Mouse (Mus musculus): Measurements from ENCODE around the gene Ankrd66.

The Ankrd66 gene

DNA sequence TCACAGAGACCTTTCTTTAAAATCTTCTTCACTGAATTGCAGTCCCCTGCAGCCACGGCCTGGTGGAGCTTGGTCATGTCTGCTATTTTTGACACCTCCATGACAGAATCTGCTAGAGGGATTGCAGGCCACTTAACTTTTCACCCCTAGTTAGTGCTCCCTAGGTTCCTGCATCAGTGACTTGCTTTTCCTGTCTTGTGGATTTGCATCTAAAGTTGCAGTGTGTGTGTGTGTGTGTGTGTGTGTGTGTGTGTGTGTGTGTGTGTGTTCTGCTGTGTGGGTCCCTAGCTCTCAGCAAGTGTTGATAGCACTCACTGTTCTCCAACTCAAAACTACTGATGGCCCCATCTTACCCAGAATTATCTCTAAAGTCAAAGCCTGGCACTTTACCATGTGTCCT lies at the start of gene Ankrd66:
TSS of gene Ankrd66 (minus strand) at position 101 of the 400 bp plus-strand sequence.
- DNase-seq (ENCODE audit: low spot score): no peak

DNA sequence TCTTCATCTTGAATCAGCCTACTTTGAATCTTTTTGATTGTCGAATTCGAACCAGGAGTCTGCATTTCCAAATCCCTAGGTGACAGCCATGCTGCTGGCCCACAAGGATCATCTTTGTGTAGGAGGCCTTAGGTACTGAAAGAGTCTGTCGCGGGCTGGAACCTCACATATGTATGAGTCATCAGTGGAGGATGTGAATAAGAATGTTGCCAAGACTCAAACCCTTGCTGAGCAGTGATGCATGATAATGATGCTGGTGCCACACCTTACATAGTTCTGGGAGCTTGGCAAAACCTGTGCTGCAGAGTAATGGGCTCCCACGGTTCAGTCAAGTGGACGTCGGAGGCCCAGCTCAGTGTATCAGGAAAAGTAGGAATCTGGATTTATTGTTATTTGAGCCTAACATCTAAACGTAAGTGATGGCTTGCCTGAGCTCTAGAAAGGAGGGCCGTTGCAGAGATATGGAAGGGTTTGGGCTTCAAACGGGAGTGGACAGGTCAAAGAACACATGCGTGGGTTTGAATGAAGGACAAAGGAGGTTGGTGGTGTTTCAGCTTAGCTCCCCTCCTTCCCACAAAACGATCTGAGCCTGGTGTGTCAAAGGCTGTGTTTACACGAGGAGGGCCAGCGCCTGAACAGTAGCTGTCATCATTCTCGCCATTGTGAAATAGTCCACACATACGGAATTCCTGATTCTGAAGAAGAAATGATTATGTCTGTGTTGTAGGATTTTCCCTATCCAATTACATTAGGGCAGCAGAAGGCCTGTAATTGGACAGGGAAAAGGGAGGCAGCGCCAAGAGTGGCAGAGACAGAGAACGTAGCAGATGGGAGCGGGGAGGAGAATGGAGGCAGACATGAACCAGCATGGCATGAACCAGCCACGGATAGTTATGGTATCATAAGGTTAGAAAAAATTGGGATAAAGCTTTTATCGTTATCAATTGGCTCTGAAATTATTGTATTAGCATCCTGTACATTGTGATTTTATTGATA lies 49.2 kb upstream of the Ankrd66 start:
- no peak for DNase-seq (ENCODE audit: low spot score)

DNA sequence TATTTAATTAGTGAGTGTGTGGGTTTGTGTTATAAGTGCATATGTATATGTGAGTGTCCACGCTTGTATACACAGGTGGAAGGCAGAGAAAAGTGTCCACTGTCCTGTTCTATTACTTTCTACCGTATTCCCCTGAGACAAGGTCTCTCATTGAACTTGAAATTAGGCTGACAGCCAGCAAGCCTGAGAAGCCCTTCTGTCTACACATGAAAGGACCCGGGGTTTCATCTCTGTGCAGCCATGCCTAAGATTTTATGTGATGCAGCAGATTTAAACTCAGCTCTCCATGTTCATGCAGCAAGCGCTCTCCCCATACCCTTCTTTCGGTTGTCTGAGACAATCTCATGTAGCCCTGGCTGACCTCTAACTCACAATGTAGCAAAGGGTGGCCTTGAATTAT lies 47.1 kb upstream of the Ankrd66 start:
- DNase-seq (ENCODE audit: low spot score): no peak

DNA sequence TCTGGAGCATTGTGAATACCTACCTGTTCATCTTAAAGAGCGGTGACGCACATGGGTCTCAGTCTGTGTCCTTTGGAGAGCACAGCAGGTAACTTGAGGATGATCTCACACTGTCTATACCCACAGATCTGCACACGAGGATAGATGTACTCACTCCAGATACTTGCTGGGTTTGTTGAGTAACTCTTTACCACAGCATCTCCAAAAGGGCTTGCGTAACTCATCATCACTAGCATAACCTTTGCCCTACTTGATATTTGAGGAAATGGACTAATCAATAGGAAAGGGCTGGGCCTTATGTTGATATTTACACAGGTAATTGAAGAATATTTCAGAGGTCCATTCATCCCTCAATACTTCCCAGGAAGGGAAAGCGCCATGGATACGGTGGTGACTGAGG lies 46.3 kb upstream of the Ankrd66 start:
- no peak for DNase-seq (ENCODE audit: low spot score)

DNA sequence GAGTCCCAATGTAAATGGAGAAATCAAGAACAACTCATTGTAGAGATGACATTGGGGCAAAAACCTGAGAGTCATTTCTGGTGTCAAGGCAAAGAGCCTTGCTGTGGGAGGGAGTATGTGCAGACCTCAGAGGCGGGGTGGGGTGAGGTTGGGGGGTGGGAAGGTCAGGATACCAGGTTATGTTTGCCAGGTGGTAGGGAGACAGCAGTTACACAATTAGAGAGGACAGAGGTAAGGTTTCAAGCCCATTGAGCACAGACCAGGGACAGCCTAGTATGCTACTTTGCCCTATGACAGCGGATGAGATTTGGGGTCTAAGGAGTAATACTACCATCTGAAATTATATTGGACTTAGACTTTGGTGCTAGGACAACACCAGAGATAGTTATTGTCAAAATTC lies 43.8 kb upstream of the Ankrd66 start:
- DNase-seq (ENCODE audit: low spot score): no peak

DNA sequence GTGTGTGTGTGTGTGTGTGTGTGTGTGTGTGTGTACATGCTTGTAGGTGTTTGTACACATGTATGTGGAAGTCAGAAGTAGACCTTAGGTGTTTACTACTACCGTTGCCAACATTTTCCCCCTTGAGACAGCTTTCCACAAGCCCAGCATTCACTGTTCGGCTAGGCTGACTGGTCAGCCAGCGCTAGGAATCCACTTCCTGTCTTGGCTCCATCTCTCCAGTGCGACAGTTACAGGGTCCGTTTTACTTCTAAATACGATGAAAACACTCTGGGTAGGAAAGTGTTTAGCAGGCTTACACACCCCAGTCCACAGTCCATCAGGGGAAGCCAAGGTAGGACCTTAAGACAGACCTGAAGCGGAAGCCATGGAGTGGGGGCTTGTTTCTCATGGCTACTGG lies 41.3 kb upstream of the Ankrd66 start:
- no peak for DNase-seq (ENCODE audit: low spot score)

DNA sequence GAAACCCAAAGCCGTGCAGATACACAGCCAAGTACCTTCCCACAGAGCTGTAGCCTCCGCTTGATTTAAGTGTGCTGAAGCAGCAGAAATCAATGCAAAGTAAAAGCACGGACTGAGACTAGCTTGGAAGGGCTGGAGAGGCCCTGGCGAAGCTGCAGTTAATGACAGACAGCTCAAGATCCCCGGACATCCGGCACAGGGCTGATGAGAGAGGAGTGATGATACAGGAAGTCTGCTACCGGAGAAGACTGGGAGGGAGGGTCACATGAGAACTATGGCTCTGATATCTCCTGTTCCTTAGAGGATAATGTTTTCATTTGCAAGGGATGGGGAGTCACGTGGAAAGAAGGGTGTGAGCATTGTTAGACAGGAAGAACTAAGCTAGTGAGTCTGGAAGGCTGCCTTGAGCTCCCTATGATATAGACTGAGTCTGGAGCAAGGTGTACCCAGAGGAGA lies 37.6 kb upstream of the Ankrd66 start:
- no peak for DNase-seq (ENCODE audit: low spot score)

DNA sequence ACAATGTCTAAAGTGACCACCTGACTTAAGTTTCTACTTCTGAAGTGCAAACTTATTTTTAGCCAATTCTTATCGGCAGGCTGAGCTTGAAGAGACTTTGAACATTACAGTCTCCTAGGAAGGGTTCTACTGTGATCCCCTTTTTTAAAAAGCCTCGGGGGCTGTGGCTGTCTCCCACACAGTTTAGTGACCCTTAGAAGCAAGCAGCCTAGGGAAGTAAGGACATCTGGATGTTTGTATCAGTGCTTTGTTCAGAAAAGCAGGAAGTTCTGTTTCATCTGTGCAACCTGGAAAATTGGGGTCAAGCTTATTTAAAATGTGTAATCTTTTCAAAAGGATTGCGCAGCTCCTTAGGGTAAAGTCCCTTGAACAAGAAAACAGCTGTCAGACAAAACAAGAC lies 37.0 kb upstream of the Ankrd66 start:
- no peak for DNase-seq (ENCODE audit: low spot score)

DNA sequence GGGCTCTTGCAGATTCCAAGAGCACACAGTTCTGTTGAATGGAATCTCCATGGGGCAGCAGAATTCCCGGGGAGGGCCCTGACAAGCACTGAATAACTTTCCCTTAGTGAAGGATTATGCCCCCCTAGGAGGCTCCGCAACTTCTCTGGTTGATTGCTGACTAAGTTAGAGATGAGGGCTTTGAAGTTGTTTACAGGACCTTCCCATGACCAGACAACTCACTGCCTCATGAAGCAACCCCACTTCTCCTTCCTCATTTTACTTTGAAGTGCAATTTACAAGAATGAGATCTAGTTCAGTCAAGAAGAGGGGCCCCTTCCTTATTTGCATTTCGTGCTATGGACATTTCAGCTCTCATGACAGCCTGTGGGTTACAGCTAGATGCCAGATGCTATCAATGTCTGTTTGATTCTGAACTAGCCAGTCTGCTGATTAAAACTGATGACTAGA lies 30.2 kb upstream of the Ankrd66 start:
- no peak for DNase-seq (ENCODE audit: low spot score)

DNA sequence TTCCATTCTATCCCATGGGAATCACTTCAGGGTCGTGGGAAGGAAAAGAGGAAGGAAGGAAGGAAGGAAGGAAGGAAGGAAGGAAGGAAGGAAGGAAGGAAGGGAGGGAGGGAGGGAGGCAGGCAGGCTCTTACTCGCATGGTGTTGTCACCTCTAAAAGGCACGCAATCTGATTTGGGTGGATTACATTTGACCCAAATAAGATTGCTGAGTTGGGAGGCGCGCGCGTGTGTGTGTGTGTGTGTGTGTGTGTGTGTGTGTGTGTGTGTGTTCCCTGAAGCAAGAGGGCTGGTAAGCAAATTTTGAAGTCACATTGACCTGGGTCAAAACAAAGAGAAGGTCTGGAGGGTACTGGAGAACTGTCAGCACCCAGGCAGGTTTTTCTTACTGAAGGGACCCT lies 25.8 kb upstream of the Ankrd66 start:
- no peak for DNase-seq (ENCODE audit: low spot score)

DNA sequence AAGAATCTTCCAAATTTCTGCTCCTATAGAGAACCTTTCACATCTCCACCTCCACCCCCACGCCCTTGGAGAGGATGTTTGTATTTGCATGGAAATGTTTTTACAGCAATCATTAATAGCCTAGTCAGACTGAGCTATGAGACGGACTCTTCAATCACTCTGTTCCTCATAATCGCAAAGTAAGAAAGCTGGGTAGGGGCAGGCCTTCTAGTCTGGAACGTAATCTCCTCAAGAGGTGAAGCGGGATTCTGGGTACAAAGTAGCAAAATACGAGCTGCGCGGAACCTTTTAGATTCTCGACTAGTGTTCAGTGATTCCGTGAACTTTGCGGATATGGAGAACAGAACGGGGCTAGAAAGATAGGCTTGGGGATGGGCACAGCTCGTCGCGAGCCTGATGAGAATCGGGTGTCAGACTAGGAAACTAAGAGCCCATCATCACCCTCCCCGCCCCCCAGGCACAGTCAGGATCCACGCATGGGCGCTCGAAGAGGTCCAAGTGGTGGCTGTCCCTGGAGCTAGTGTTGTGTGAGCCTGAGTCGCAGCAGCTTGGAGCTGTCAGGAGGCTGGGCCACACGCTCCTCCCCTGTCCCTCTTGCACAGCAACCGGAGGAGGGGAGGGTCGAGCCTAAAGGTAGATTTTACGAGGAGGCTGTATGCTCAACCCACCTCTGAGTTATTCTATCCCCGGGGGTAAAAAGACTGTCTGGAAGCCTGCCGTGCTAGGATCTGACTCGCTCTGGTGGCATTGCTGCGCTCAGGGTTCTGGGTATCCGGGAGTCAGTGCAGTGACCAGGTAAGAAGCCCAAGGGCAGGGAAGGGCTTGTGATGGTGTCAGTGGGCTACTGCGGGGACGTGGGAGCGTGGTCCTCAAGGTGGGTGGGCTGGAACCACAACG lies 24.8 kb upstream of the Ankrd66 start, which contains the start of gene Pla2g7:
TSS of gene Pla2g7 (plus strand) at position 107 of the 897 bp plus-strand sequence.
- no peak for DNase-seq (ENCODE audit: low spot score)

DNA sequence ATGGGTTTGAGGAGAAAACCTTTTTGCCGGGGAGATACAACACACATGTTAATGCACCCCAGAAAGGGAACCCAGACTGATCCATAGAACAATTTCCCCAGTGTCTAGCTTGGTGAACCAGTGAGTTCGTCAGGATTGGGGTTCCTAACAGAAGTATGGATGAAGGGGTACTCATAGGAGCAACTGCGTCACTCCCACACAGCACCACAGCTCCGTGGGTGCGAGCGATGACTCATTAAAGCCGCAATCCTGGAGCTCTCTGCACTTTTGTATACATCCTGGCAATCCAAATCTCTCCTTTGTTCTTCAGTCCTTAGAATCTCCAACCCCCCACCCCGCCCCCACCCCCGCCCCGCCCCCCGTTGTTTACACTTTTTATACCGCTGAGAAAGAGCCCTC lies 24.2 kb upstream of the Ankrd66 start:
- DNase-seq (ENCODE audit: low spot score): no peak

DNA sequence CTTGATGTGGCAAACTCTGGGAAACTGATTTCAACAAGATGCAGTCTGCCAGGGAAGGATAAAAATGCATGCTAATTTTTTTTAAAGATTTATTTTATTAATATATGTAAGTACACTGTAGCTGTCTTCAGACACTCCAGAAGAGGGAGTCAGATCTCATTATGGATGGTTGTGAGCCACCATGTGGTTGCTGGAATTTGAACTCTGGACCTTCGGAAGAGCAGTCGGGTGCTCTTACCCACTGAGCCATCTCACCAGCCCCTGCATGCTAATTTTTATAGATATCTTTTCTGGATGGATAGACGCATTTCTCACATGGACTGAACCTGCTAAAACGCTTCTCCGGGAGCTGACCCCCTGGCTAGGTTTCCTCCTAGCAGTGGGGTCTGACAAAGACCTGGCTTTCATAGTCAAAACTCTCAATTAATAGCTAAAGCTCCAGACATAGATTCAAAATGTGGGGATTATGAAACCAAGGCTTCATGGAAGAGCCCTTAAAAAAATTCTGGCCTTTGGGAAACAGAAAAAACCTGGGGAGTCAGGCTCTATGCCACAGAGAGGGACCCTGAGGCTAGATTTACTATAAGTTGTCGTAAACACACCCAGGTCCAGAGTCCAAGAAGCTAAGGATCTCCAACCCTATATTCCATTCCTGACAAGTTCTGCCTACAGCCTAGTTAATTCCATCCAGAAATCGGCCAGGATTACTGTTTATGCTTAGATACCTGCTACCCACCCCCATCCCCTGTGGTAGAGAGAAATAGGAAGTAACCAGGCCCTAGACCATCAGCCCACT lies 20.0 kb upstream of the Ankrd66 start:
- no peak for DNase-seq (ENCODE audit: low spot score)

DNA sequence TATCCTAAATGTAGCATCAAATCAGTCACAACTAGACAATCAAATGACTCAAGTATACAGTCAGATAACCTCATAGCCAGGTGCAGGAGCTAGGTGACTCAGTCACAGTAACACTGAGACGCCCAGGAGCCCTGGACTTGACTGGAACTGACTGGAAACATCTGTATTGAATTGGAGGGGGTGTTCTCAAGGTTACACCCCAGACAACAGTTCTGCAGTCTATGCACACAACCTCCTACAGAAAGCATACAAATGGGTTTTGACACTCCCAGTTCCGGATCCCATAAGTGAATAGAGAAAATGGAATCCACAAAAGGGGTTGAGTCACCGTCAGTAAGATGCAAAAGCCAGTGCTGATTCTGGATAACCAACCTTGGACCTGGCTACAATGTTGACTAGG lies 15.2 kb upstream of the Ankrd66 start:
- no peak for DNase-seq (ENCODE audit: low spot score)

DNA sequence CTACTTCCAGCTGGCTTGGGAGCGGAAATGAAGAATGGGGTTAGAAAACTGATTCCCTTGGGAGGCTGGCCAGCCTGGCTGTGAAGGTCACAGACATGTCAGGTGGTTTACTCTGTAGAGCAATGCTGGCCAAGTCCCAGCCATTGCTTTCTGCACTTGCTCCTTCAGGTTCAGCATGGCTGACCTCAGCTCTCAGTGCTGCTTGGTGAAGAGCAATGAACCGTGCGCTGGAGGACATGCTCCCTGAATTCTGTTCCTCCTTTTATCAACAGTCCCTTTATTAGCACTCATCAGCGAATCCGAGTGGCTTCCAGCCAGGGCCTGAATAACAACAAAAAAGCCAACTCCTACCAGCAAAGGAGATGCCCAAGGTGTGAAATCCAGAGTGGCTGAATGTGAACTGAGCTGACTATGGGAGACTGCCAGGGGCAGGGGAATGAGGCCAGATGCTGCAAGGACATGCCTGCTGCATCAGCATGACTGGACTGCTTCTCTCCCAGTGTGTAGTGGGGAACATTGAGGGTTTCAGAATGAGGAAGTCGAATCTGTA lies 14.2 kb upstream of the Ankrd66 start:
- no peak for DNase-seq (ENCODE audit: low spot score)

DNA sequence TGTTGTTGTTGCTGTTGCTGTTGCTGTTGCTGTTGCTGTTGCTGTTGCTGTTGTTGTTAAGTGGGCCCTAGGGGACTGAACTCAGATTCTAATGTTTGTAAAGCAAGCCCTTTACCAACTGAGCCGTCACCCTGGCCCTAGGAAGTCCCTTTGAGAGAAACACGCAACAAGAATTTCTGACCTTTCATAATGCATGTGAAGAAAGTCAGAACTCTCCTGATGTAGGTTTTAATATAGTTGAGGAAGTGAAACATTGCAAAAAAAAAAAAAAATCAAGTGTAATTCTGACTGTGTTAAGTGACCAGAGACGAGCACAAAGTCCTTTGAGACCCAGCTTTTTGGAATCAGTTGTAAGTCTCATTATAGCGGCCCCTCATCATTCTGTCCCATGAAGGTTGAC lies 13.7 kb upstream of the Ankrd66 start:
- no peak for DNase-seq (ENCODE audit: low spot score)

DNA sequence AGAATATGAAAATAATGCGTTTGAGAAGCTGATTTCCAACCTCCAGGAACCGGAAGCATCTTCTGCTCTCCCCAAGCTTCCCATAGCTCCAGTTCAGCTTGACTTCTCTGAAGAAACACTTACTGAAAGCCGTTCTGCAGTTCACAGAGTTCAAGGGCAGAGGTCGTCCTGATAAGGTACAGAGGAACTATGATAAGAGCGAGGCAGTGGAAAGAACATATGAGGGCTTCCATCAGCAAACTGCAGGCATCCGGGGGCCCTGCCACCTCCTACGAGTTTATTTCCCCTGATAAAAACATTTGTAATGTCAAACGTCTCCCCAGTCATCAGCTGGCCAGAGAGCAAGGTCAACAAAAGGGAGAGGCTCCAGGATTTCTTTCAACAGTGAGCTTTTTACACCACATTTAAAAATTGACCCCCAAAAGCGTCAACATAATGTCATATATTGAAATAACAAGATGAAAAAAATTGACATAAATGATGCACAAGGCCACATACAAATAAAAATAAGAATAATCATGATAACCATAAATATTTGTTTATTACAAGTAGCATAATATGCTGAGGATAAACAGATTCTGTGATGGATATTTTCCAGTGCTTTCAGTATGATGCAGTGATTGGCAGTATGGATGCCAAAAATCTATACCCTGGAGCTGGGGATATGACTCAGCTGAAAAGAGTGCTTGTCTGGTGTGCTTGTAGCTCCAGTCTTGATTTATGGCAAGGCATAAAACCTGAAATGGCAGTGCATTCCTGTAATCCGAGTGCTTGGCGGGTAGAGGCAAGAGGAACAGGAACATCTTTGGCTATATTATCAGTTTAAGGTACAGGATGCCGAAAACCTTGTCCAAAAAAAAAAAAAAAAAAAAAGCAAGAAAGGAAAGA lies 11.3 kb upstream of the Ankrd66 start:
- DNase-seq (ENCODE audit: low spot score): no peak

DNA sequence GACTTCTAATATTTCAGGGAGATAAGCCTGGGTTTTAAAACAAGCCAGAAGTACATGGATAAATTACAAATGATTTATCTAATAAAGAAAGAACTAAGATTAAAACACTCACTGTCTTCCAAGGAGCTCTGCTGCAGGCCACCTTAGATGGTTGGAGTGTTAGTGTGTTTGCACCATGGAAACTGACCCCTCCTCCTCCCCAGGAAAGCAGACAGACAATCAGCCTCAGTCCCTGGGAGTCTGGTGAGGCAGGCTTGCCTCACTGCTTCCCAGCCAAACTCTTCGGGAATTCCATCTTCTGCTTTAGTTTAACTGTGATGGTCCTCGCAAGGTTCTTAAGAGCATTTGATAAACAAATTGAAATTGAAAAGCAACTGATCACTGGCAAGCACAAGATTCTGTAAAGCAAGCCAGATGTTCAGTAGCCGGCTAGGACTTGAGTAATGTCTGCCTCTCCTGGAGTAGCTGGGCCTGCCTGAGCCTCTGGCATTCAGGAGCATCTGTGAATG lies 7.7 kb upstream of the Ankrd66 start:
- no peak for DNase-seq (ENCODE audit: low spot score)

DNA sequence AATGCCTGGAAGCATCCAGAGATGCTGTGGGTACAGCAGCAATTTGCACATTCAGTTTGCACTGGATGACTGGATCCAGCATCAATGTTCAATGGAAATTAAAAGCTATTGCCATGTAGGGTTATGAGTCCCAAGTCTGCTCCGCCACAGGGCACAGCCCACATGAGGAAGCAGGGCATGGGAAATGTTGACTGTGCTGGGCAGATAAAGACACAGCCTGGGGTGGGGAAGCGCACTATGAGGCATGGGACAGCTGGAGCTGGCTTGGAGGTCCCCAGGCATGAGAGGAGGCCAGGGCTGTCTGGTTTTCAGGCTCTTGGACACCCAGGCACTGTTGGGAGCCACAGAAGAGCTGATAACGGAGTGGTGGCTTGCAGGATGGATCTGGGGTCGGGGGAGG lies 601 bp upstream of the Ankrd66 start:
- no peak for DNase-seq (ENCODE audit: low spot score)

DNA sequence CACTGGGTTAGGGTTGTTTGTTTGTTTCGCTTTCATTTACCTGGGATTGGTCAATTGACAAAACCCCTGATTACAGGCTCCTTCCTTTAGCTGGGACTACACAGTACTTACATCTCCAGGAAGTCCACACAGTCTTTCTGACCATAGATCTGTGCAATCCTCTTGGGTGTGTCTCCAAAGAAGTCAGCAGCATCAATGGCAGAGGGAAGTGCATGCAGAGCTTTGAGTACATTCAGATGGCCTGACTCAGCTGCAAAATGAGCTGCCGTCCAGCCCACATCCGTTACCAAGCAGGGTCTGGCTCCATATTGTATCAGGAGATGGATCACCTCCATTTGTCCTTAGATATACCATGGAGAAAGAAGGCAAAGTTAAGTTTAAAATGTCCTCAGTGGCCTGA lies 4.7 kb downstream of the Ankrd66 start:
- no peak for DNase-seq (ENCODE audit: low spot score)

Measured in c-Kit-positive CD71-positive TER-119-positive erythroid progenitor cells, embryonic 14.5 days (primary cell).